25 mouse cellular contexts compared by ENCODE assay signal in the genomic region with DNA sequence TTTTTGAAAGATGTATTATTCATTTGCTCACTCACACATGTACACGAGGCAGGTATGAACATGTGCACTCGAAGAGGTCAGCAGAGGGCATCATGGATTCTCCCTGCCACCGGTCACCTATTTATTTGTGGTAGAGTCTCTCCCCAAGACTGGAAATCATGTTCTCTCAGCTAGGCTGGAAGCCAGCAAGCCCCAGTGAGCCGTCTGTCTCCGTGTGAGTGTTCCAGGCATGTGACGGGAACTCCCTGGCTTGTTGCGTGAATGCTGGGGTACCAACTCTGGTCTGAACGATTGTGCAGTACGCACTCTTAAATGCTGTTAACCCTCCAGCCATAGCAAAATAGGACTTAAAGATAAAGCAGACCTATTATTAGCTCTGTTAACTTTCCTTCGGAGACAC.
DNase-seq lines count a peak whose midpoint lies in the region; ATAC-seq and TF ChIP-seq lines count a peak whose summit lies in the region.
"Had no signal": no experiment of that assay in that cellular context is flagged by ENCODE, and none has a peak within 500 bp of the region (broad histone marks: within the 10 kb centered on the region; RNA-seq: fewer than 3 reads in every experiment).

No protein-coding gene starts in this region.

- no peak overlapping the region for H3K9ac ChIP-seq in forebrain, embryonic 14.5 days (ENCODE audit: low read length)
- no peak overlapping the region for H3K9ac ChIP-seq in forebrain, embryonic 15.5 days (replicated peaks)
- H3K9ac ChIP-seq in heart, embryonic 13.5 days = 0 out of 2 replicates have a peak overlapping the region, but pooled peaks have one; percentile 12
- no peak overlapping the region for H3K9ac ChIP-seq in hindbrain, postnatal 0 days (replicated peaks; ENCODE audit: low read length)
- no peak overlapping the region for H3K9ac ChIP-seq in hindbrain, embryonic 13.5 days
- H3K9ac ChIP-seq: embryonic facial prominence, embryonic 12.5 days; intestine, embryonic 15.5 days; liver, embryonic 15.5 days; lung, embryonic 14.5 days had no signal

- H3K27ac ChIP-seq in forebrain, embryonic 14.5 days (ENCODE audit: low read depth, low read length) = no peak overlapping the region
- H3K27ac ChIP-seq in forebrain, embryonic 15.5 days (replicated peaks) = no peak overlapping the region
- H3K27ac ChIP-seq in heart, embryonic 13.5 days (replicated peaks) = peak overlapping the region; percentile 56; the same call in 1 of the 2 replicates
- no peak overlapping the region for H3K27ac ChIP-seq in hindbrain, postnatal 0 days
- H3K27ac ChIP-seq in hindbrain, embryonic 13.5 days = no peak overlapping the region
- H3K27ac ChIP-seq: hindbrain, embryonic 10.5 days; intestine, embryonic 15.5 days; layer of hippocampus, adult 2 months; liver, embryonic 15.5 days had no signal

- WGBS in forebrain, embryonic 14.5 days = 75% methylated on average over 10 of the region's 10 CpGs
- WGBS in forebrain, embryonic 15.5 days = 71% methylated on average over 10 of the region's 10 CpGs
- 48% methylated on average over 10 of the region's 10 CpGs for WGBS in heart, embryonic 13.5 days
- WGBS in hindbrain, postnatal 0 days = 69% methylated on average over 10 of the region's 10 CpGs
- WGBS in hindbrain, embryonic 13.5 days = 81% methylated on average over 10 of the region's 10 CpGs

- no peak overlapping the region for H3K4me3 ChIP-seq in forebrain, embryonic 14.5 days (ENCODE audit: low read depth, low read length)
- no peak overlapping the region for H3K4me3 ChIP-seq in forebrain, embryonic 15.5 days
- no peak overlapping the region for H3K4me3 ChIP-seq in heart, embryonic 13.5 days
- H3K4me3 ChIP-seq in hindbrain, postnatal 0 days (ENCODE audit: low read length) = no peak overlapping the region
- H3K4me3 ChIP-seq in hindbrain, embryonic 13.5 days = no peak overlapping the region
- H3K4me3 ChIP-seq: embryonic facial prominence, embryonic 12.5 days; hindbrain, embryonic 10.5 days; intestine, embryonic 15.5 days; layer of hippocampus, adult 2 months; liver, embryonic 15.5 days had no signal

- H3K9me3 ChIP-seq in forebrain, embryonic 14.5 days (replicated peaks; ENCODE audit: control insufficient read depth, low read length) = no peaks in the 10 kb centered on the region
- H3K9me3 ChIP-seq in forebrain, embryonic 15.5 days = no peaks in the 10 kb centered on the region
- no peaks in the 10 kb centered on the region for H3K9me3 ChIP-seq in heart, embryonic 13.5 days
- no peaks in the 10 kb centered on the region for H3K9me3 ChIP-seq in hindbrain, postnatal 0 days (ENCODE audit: low read length)
- no peaks in the 10 kb centered on the region for H3K9me3 ChIP-seq in hindbrain, embryonic 13.5 days
- H3K9me3 ChIP-seq: embryonic facial prominence, embryonic 12.5 days; hindbrain, embryonic 10.5 days; intestine, embryonic 15.5 days; liver, embryonic 15.5 days had no signal

- ATAC-seq in forebrain, embryonic 14.5 days = no peak
- ATAC-seq in forebrain, embryonic 15.5 days (replicated peaks) = no peak
- no peak for ATAC-seq in heart, embryonic 13.5 days (ENCODE audit: extremely low read depth, insufficient number of reproducible peaks, low FRiP score, low TSS enrichment)
- no peak for ATAC-seq in hindbrain, postnatal 0 days
- no peak for ATAC-seq in hindbrain, embryonic 13.5 days (ENCODE audit: low FRiP score)
- ATAC-seq: hindbrain, embryonic 16.5 days; intestine, embryonic 15.5 days; Patski had no signal

- H3K4me2 ChIP-seq in forebrain, embryonic 14.5 days (ENCODE audit: low read length) = no peak overlapping the region
- no peak overlapping the region for H3K4me2 ChIP-seq in forebrain, embryonic 15.5 days (replicated peaks)
- H3K4me2 ChIP-seq in heart, embryonic 13.5 days = no peak overlapping the region
- H3K4me2 ChIP-seq in hindbrain, postnatal 0 days (ENCODE audit: low read depth, low read length) = no peak overlapping the region
- no peak overlapping the region for H3K4me2 ChIP-seq in hindbrain, embryonic 13.5 days
- H3K4me2 ChIP-seq: embryonic facial prominence, embryonic 12.5 days; intestine, embryonic 15.5 days; liver, embryonic 15.5 days; lung, embryonic 14.5 days had no signal

- peak; percentile 57 for DNase-seq in forebrain, embryonic 14.5 days (ENCODE audit: low spot score)
- DNase-seq in heart, adult 8-10 months (ENCODE audit: low spot score) = no peak
- DNase-seq in hindbrain, postnatal 0 days (ENCODE audit: low spot score) = peak; percentile 15
- DNase-seq in left cerebral cortex, postnatal 36 days (ENCODE audit: low spot score in 2 of 2) = no peak
- DNase-seq: adrenal gland, postnatal 10 days; cerebellum, adult 11-12 months; cerebellum, adult 9-11 months; gastrocnemius, postnatal 10 days; kidney, adult 2 months; kidney, postnatal 36 days; lung, embryonic 14.5 days; lung, postnatal 14 days; midbrain, embryonic 14.5 days; thymus, adult 2 months; thymus, postnatal 4 days had no signal

- H3K4me1 ChIP-seq in forebrain, embryonic 14.5 days (ENCODE audit: control insufficient read depth, insufficient read depth, low read length) = peaks cover 15% of the 10 kb centered on the region
- H3K4me1 ChIP-seq in forebrain, embryonic 15.5 days = peaks cover 19% of the 10 kb centered on the region
- peaks cover 78% of the 10 kb centered on the region for H3K4me1 ChIP-seq in heart, embryonic 13.5 days
- H3K4me1 ChIP-seq in hindbrain, postnatal 0 days (ENCODE audit: insufficient read depth, low read length) = peaks cover 15% of the 10 kb centered on the region
- peaks cover 21% of the 10 kb centered on the region for H3K4me1 ChIP-seq in hindbrain, embryonic 13.5 days (replicated peaks)
- H3K4me1 ChIP-seq: liver, embryonic 15.5 days had no signal

- no peaks in the 10 kb centered on the region for H3K36me3 ChIP-seq in forebrain, embryonic 14.5 days (ENCODE audit: control insufficient read depth, insufficient read depth, low read length)
- no peaks in the 10 kb centered on the region for H3K36me3 ChIP-seq in forebrain, embryonic 15.5 days
- H3K36me3 ChIP-seq in heart, embryonic 13.5 days = no peaks in the 10 kb centered on the region
- H3K36me3 ChIP-seq in hindbrain, postnatal 0 days (ENCODE audit: insufficient read depth, low read length) = no peaks in the 10 kb centered on the region
- no peaks in the 10 kb centered on the region for H3K36me3 ChIP-seq in hindbrain, embryonic 13.5 days
- H3K36me3 ChIP-seq: embryonic facial prominence, embryonic 12.5 days; hindbrain, embryonic 10.5 days; intestine, embryonic 15.5 days; liver, embryonic 15.5 days had no signal

- intact Hi-C loops in left cerebral cortex, postnatal 36 days (cut with DNase I) = no loop called here

- TF ChIP-seq CTCF in hindbrain, postnatal 0 days (IDR thresholded peaks at IDR 0.05; ENCODE audit: low read depth) = no peak

- H3K27me3 ChIP-seq in forebrain, embryonic 14.5 days (replicated peaks; ENCODE audit: control insufficient read depth, insufficient read depth, low read length) = no peaks in the 10 kb centered on the region
- H3K27me3 ChIP-seq in forebrain, embryonic 15.5 days = no peaks in the 10 kb centered on the region
- H3K27me3 ChIP-seq in heart, embryonic 13.5 days (replicated peaks) = no peaks in the 10 kb centered on the region
- H3K27me3 ChIP-seq in hindbrain, postnatal 0 days (ENCODE audit: insufficient read depth, low read length) = no peaks in the 10 kb centered on the region
- H3K27me3 ChIP-seq in hindbrain, embryonic 13.5 days = no peaks in the 10 kb centered on the region
- H3K27me3 ChIP-seq: embryonic facial prominence, embryonic 12.5 days; intestine, embryonic 15.5 days; liver, embryonic 15.5 days had no signal

Comparison
In these comparisons a context has a peak if more than half of its experiments do, and no peak if none do; other contexts are left out.
1. DNase-seq: peak in forebrain, embryonic 14.5 days (single experiment) and hindbrain, postnatal 0 days (single experiment); none in heart, adult 8-10 months (single experiment) and left cerebral cortex, postnatal 36 days (0 of 2).